Mouse (Mus musculus) CH12.LX (cell line): ENCODE data around the gene Ctnna3.

Source experiments
- CHD2 ChIP-seq: IDR thresholded peaks from 2 replicates; pipeline ENCODE4 v1.6.1; 2011; ENCODE audit warnings: low read length, improper control_type of control experiment
- CTCF ChIP-seq, 2 experiments: IDR thresholded peaks in 1 of 2; conservative IDR thresholded peaks in 1 of 2; 2 replicates each; pipeline ENCODE4 v1.5.1; 2011 to 2012; ENCODE audit warnings: low read depth in 2 of 2, low read length in 2 of 2, improper control_type of control experiment in 1 of 2, inconsistent platforms in 1 of 2, mild to moderate bottlenecking in 1 of 2, moderate library complexity in 1 of 2
- ELF1 ChIP-seq: IDR thresholded peaks from 2 replicates; pipeline ENCODE4 v1.6.1; 2014; ENCODE audit warnings: low read depth, mild to moderate bottlenecking, inconsistent platforms, low read length, improper control_type of control experiment
- RCOR1 ChIP-seq: conservative IDR thresholded peaks from 2 replicates; pipeline ENCODE4 v1.6.1; 2012; ENCODE audit warnings: low read depth, mild to moderate bottlenecking, inconsistent platforms, low read length, improper control_type of control experiment
- ZKSCAN1 ChIP-seq: IDR thresholded peaks from 2 replicates; pipeline ENCODE4 v1.6.1; 2012; ENCODE audit warnings: low read depth, inconsistent platforms, low read length, improper control_type of control experiment, borderline replicate concordance

DNA sequence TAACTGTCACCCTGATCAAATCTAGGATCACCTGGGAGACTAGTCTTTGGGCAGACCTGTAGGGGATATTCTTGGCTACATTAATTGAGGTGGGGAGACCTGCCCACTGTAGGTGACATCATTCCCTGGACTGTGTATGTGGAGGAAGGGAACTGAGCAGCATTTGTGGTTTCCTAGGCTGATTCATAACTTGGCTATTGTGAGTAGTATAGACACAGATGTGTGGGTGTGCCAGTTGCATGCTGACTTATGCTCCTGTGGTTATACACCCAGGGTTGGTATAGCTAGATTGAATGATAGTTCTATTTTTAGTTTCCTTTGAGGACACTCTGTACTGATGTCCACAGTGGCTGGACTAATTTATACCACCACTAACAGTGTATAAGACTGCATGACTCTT is 141.7 kb downstream of the Ctnna3 start:
- TF ChIP-seq ZKSCAN1 = no peak
- TF ChIP-seq ELF1 = no peak
- no peak for TF ChIP-seq RCOR1
- no peak for TF ChIP-seq CHD2
- no peak for TF ChIP-seq CTCF (conservative IDR thresholded peaks at IDR 0.05 in 1 of 2, IDR thresholded peaks at IDR 0.05 in 1 of 2; ENCODE audit: low read depth in 2 of 2, low read length in 2 of 2)
